Mouse (Mus musculus) NIH3T3 (cell line): Measurements from ENCODE around the gene Dhrs9.
"Not testable (repeated sequence)": the region's sequence is repeated elsewhere in the genome, so short reads cannot be mapped to it uniquely, and the experiment has no call there.

Experiments
- DNase-seq: peaks from one replicate; pipeline ENCODE4 v3.0.0-alpha.2; 2012; ENCODE audit warnings: low read depth

The Dhrs9 gene

GRCm38 (mm10) chr2:69380281-69380680 is at the start of gene Dhrs9:
Gene Dhrs9, plus strand, starts transcription at chr2:69380445.
- DNase-seq, result peak; percentile 94

GRCm38 (mm10) chr2:69331523-69331922 is 48.7 kb upstream of the Dhrs9 start:
- not testable (repeated sequence) for DNase-seq

- DNase-seq, result no peak
These were observed 38.7 kb upstream of the Dhrs9 start for GRCm38 (mm10) chr2:69341506-69341905.

GRCm38 (mm10) chr2:69342496-69343221 is 37.6 kb upstream of the Dhrs9 start, which contains the start of gene Abcb11:
Gene Abcb11, minus strand, starts transcription at chr2:69342616.
- DNase-seq, result no peak

DNA sequence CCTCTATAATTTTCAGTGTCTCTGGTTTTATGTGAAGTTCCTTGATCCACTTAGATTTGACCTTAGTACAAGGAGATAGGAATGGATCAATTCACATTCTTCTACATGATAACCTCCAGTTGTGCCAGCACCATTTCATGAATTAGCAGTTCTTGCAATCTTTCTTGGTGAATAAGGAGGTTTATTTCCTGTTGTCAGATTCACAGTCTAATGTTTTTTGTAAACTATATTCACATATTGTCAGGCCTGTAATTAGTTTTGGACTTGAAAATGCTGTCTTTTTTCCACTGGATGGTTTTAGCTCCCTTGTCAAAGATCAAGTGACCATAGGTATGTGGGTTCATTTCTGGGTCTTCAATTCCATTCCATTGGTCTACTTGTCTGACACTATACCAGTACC is 24.8 kb upstream of the Dhrs9 start:
- not testable (repeated sequence) for DNase-seq

DNA sequence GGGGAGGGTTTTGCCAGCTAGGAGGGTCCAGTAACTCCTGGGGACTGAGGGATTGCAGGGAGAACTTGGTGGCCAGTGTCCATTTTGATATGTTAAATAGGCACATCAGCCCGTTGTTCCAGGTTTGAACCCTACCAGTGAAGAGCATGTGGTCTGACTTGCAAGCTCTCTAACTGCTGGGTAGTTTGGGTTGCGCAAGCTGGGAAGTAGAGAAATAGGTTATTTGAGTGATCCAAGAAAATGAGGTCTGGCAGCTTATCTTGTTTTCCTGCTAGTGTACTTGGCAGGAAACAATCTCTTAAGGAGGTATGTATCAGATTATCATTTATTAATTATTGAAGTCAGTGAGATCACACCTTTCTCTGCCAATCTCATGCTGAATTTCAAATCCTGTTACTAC is 15.4 kb upstream of the Dhrs9 start:
- peak; percentile 62 for DNase-seq

DNA sequence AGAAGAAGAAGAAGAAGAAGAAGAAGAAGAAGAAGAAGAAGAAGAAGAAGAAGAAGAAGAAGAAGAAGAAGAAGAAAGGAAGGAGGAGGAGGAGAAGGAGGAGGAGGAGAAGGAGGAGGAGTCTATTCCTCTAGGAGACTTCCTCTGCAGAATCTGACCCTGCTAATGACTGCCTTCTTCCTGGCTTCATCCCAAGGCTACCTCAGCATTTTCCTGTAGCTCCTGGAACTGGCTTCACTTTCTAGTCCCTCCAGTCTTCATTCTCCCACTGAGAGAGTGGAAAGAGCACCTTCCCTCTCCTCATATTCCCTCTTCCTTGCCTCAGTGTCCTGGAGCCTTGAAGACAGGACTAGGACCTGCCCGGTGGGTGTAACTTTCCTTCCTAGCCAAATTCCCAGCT is 15.0 kb upstream of the Dhrs9 start:
- DNase-seq, result no peak

DNA sequence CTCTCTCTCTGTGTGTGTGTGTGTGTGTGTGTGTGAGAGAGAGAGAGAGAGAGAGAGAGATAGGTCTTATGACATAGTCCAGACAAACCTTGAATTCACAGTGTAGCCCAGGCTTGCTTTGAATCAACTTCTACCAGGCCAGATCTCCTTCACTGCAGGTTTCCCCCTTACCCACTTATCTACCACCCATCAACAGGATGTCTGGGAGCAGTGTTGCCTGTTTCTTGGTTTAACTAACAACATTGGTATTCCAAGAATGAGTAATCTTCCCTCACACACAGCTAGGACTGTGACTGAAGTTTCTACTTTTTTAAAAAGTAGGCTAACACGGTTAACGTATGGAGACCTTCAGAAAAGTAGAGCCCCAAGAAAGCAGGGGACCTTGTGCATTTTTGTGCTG is 3.5 kb upstream of the Dhrs9 start:
- DNase-seq, result peak; percentile 48

DNA sequence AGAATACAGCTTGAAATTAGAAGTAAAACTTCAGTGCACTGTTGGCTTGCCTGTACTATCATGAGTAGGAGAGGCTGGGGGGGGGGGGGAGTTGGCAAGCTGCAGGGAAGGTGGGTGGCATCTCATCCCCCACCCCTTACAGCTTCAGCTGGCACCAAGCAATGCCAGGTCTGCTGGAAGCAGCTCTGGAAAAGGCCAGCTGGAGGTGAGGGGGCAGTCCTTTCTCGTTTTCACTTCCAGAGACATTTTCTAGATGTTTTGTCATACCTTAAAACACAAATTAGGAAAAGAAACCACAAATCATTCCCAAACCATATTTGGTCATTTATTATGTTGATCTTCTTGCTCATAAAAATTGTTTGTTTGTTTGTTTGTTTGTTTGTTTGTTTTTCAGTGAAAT is 444 bp upstream of the Dhrs9 start:
- DNase-seq, result peak; percentile 57

DNA sequence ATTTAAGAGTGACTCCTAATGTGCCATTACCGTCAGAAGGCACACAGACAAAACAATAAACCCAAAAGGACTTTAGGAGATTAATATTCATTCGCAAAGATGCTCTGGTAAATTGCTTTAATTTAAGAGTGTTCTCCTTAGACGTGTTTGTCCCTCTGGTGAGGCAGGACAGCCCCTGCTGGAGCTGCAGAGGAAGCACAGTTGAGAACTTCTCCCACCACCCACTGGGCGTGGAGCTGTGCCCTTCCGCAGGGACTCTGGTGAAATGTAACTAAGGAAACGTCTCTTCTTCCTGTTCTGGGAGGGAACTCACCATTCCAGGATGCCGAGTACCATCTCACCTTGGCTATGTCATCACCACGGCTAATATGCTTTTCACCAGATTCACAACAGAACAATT is 1.5 kb downstream of the Dhrs9 start:
- DNase-seq, result peak; percentile 55

- no peak for DNase-seq
These were observed 2.6 kb downstream of the Dhrs9 start for GRCm38 (mm10) chr2:69382838-69383237.

GRCm38 (mm10) chr2:69386118-69386871 is 6.0 kb downstream of the Dhrs9 start:
- DNase-seq, result no peak

GRCm38 (mm10) chr2:69393947-69394346 is 13.7 kb downstream of the Dhrs9 start:
- DNase-seq, result no peak

DNA sequence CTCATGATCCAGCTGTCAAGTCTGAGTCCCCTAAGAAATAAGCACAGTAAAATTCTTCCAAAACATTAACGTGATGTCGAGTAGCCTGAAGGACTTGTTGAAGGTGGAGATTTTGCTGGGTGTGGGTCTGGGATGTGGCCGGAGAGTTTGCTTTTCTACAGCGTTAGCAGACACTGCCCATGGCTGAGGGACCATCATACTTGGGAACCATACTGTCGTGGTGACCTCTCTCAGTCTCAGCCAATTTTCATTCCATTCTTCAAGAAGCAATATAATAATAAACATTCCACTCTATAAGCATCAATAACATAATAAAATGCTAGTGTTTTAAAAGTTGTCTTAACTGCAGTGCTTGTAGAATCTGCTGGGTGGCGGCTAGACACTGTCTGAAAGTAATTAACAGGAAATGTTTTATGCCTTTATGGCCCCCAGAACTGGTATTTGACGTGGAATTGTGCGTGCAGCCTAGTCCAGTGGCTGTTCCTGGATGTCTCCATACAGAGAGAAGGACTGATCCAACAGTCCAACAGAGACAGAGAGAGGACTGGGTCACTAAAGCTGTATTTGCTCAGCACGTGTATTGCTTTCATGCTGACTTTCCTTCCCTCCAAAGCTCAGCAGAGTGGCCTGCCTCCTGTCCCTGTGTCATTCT is 15.5 kb downstream of the Dhrs9 start:
- DNase-seq, result no peak

DNA sequence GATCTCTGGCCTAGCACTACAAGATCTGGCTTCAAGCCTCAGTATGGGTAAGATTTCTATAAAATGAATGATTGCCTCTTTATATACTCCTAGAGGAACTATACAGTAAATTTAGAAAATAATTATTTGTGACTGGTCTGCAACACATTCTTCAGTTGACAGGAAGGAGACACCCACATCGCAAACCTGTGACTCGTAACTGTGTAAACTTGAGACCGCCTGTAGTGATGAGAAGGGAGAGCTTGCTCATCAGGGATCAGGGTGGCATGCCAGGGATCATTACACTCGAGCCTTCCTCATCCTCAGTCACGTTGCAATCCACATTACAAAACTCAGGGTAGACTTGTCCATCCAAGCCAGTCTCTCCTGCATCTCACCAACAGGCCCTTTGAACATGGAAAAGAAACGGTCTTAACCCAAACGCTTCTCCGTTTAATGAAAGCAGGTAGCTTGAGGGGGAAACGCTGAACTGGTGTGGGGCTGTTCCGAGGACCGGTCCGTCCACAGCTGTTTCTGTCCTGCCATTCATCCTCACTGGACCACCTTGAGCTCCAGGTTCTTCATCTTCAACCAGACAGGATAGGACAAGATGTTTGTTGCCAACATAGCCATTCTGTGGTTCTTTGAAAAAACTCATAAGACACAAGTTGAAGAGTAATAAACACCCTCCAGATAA is 16.7 kb downstream of the Dhrs9 start:
- DNase-seq, result no peak

DNA sequence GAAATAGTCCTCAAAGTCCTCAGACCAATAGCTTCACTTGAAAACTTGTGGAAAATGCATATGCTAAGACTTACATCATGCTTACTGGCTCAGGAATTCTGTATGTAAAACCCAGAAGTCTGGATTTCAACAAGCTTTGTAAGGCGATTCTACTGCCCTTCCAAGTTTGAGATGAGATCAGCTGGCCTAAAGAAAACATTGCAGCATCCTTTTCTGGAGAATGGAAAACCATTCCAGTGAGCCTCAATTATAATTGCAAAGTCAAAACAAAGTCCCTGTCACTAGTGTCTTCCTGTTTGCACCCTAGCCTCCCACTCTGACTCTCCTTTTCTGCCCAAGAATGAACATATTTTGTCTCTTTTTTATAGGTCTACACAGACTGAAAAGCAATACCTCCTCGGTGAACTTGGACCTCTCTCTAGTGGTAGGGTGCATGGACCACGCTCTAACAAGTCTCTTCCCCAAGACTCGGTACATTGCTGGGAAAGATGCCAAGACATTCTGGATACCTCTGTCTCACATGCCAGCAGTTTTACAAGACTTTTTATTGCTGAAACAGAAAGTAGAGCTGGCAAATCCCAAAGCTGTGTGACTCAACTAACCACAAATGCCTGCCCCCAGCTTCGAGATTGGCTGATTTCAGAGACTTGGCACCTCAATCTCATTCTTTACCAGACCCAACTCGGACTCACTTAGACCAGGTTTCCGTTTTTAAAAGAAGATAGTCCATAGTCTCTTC is 20.8 kb downstream of the Dhrs9 start:
- peak; percentile 93 for DNase-seq

DNA sequence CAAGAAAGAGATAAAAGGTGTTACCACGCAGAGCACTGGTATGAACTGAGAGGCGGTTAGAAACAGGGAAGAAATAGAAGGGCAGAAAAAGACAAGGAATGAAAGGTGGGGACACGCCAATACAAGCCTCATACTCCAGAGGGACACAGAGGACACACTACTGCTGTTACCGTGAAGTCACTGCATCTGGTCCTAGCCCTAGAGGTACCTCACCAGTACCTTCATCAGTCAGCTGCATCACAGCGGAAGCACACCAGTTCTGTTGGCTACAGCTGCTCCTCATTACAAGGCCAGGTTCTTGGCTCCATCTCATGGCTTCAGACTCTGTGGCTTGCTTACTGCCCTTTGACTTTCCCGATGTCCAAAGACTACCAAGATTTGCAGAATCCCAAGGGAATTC is 21.6 kb downstream of the Dhrs9 start:
- peak; percentile 40 for DNase-seq

GRCm38 (mm10) chr2:69402309-69402708 is 22.1 kb downstream of the Dhrs9 start:
- DNase-seq, result no peak

GRCm38 (mm10) chr2:69405692-69406091 is 25.4 kb downstream of the Dhrs9 start:
- DNase-seq, result peak; percentile 64

GRCm38 (mm10) chr2:69414539-69414938 is 34.3 kb downstream of the Dhrs9 start:
- DNase-seq, result no peak

GRCm38 (mm10) chr2:69415070-69415469 is 34.8 kb downstream of the Dhrs9 start:
- DNase-seq, result no peak
